ENCODE assay signal across 9 mouse cellular contexts in genomic region chr8:69936050-69936794, GRCm38 (mm10). TPM values are rescaled to one million over a fixed set of nuclear protein-coding genes. Genes with fewer than 3 reads are reported as not detected.
DNase-seq lines count a peak whose midpoint lies in the region; ATAC-seq lines count a peak whose summit lies in the region.
"Had no signal": no experiment of that assay in that cellular context is flagged by ENCODE, and none has a peak within 500 bp of the region (broad histone marks: within the 10 kb centered on the region; RNA-seq: fewer than 3 reads in every experiment).

No protein-coding gene starts in this region.

- peak overlapping the region; percentile 57 for H3K9ac ChIP-seq in heart, embryonic 16.5 days (ENCODE audit: low read length)
- no peak overlapping the region for H3K9ac ChIP-seq in midbrain, embryonic 12.5 days (replicated peaks)

- no peaks in the 10 kb centered on the region for H3K27me3 ChIP-seq in heart, embryonic 16.5 days (ENCODE audit: control insufficient read depth, insufficient read depth, low read length)
- H3K27me3 ChIP-seq in midbrain, embryonic 12.5 days: no peaks in the 10 kb centered on the region

- no peak overlapping the region for H3K4me3 ChIP-seq in heart, embryonic 16.5 days (ENCODE audit: low read length)
- H3K4me3 ChIP-seq in midbrain, embryonic 12.5 days: no peak overlapping the region

- no peaks in the 10 kb centered on the region for H3K9me3 ChIP-seq in heart, embryonic 16.5 days (replicated peaks; ENCODE audit: control insufficient read depth, low read length)
- no peaks in the 10 kb centered on the region for H3K9me3 ChIP-seq in midbrain, embryonic 12.5 days

- peak; percentile 82 for DNase-seq in Muller cell, postnatal 12 days (ENCODE audit: inconsistent ontology term)
- DNase-seq in embryo, embryonic 10.5 days (ENCODE audit: low spot score): peak; percentile 76
- DNase-seq in kidney, postnatal 36 days: peak; percentile 65 to 89
- DNase-seq in B cell, adult 2 months: no peak
- DNase-seq in left cerebral cortex, postnatal 4 days: no peak
- no peak for DNase-seq in testis, postnatal 14 days (ENCODE audit: low spot score)

- 37% methylated on average over 7 of the region's 7 CpGs for WGBS in heart, embryonic 16.5 days
- whole genome bisulfite sequencing in midbrain, embryonic 12.5 days: 73% methylated on average over 7 of the region's 7 CpGs

- intact Hi-C loops in left cerebral cortex, postnatal 4 days (cut with DNase I): no loop called here

- peak; percentile 89 for ATAC-seq in heart, embryonic 16.5 days (replicated peaks; ENCODE audit: extremely low read depth, insufficient read depth, low FRiP score)
- ATAC-seq in midbrain, embryonic 12.5 days (ENCODE audit: low FRiP score, low read depth): peak; percentile 60

- peaks cover 52% of the 10 kb centered on the region for H3K4me1 ChIP-seq in heart, embryonic 16.5 days (ENCODE audit: control insufficient read depth, insufficient read depth, low read length)
- peaks cover 8% of the 10 kb centered on the region for H3K4me1 ChIP-seq in midbrain, embryonic 12.5 days

- H3K36me3 ChIP-seq in heart, embryonic 16.5 days (ENCODE audit: control insufficient read depth, insufficient read depth): 0 out of 2 replicates have a peak, but pooled peaks cover 3% of the 10 kb centered on the region
- peaks cover 24% of the 10 kb centered on the region for H3K36me3 ChIP-seq in midbrain, embryonic 12.5 days

- peak overlapping the region; percentile 19; the same call in 1 of the 2 replicates for H3K4me2 ChIP-seq in heart, embryonic 16.5 days (ENCODE audit: low read depth, low read length)
- no peak overlapping the region for H3K4me2 ChIP-seq in midbrain, embryonic 12.5 days (replicated peaks)

- peak overlapping the region; percentile 94 for H3K27ac ChIP-seq in heart, embryonic 16.5 days (ENCODE audit: low read length)
- H3K27ac ChIP-seq in midbrain, embryonic 12.5 days (replicated peaks): 0 out of 2 replicates have a peak overlapping the region, but pooled peaks have one; percentile 21

RNA-seq across cellular contexts. Expression of gene Yjefn3, which starts 33.7 kb away (rescaled TPM):
- polyA plus RNA-seq in heart, embryonic 16.5 days (2015; fragmentation: Nextera tagmentation; extraction: Ambion mirVana): 8.2 and 8.7 TPM in 2 replicates
- polyA plus RNA-seq in midbrain, embryonic 12.5 days (2016; fragmentation: Nextera tagmentation; extraction: Ambion mirVana): 7.2 and 8.0 TPM in 2 replicates
- 10 to 100 TPM in 1 of 2 experiments, 1 to 10 TPM in 1; 9.5 to 10.4 TPM for total RNA-seq in left cerebral cortex, postnatal 4 days (2021)
- total RNA-seq: hematopoietic stem cell, adult 5-6 weeks had no signal

RNA-seq across cellular contexts. Expression of gene Ndufa13, which starts 33.9 kb away (rescaled TPM):
- polyA plus RNA-seq in heart, embryonic 16.5 days (2015; fragmentation: Nextera tagmentation; extraction: Ambion mirVana): 372 and 379 TPM in 2 replicates
- polyA plus RNA-seq in midbrain, embryonic 12.5 days (2016; fragmentation: Nextera tagmentation; extraction: Ambion mirVana): 165 and 170 TPM in 2 replicates
- total RNA-seq in left cerebral cortex, postnatal 4 days (2021): 10 to 100 TPM; 79.0 to 86.6 TPM

RNA-seq across cellular contexts. Expression of gene Tssk6, which starts 34.2 kb away (rescaled TPM):
- 1.1 and 2.0 TPM in 2 replicates for polyA plus RNA-seq in heart, embryonic 16.5 days (2015; fragmentation: Nextera tagmentation; extraction: Ambion mirVana)
- 4.0 and 5.7 TPM in 2 replicates for polyA plus RNA-seq in midbrain, embryonic 12.5 days (2016; fragmentation: Nextera tagmentation; extraction: Ambion mirVana)
- not detected for total RNA-seq in left cerebral cortex, postnatal 4 days (2021)

RNA-seq across cellular contexts. Expression of gene Cilp2, which starts 48.7 kb away (rescaled TPM):
- 0.29 and 0.47 TPM in 2 replicates for polyA plus RNA-seq in heart, embryonic 16.5 days (2015; fragmentation: Nextera tagmentation; extraction: Ambion mirVana)
- 0.85 and 1.1 TPM in 2 replicates for polyA plus RNA-seq in midbrain, embryonic 12.5 days (2016; fragmentation: Nextera tagmentation; extraction: Ambion mirVana)
- total RNA-seq in left cerebral cortex, postnatal 4 days (2021): 1 to 10 TPM; 4.5 to 4.7 TPM
- total RNA-seq: hematopoietic stem cell, adult 5-6 weeks had no signal

RNA-seq across cellular contexts. Expression of gene Gatad2a, which starts 60.0 kb away (rescaled TPM):
- polyA plus RNA-seq in heart, embryonic 16.5 days (2015; fragmentation: Nextera tagmentation; extraction: Ambion mirVana): 26.2 and 26.8 TPM in 2 replicates
- polyA plus RNA-seq in midbrain, embryonic 12.5 days (2016; fragmentation: Nextera tagmentation; extraction: Ambion mirVana): 44.3 TPM in 2 replicates
- 10 to 100 TPM; 41.9 to 44.8 TPM for total RNA-seq in left cerebral cortex, postnatal 4 days (2021)

Comparison
In these comparisons a context has a peak if more than half of its experiments do, and no peak if none do; other contexts are left out.
1. DNase-seq: peak in Muller cell, postnatal 12 days (single experiment), embryo, embryonic 10.5 days (single experiment) and kidney, postnatal 36 days (2 of 2); none in B cell, adult 2 months (0 of 2), left cerebral cortex, postnatal 4 days (single experiment) and testis, postnatal 14 days (single experiment).